Mouse (Mus musculus): Measurements from ENCODE around the gene Psmb4.
"Not testable (repeated sequence)": the region's sequence is repeated elsewhere in the genome, so short reads cannot be mapped to it uniquely, and the experiment has no call there.

Gene Psmb4

DNA sequence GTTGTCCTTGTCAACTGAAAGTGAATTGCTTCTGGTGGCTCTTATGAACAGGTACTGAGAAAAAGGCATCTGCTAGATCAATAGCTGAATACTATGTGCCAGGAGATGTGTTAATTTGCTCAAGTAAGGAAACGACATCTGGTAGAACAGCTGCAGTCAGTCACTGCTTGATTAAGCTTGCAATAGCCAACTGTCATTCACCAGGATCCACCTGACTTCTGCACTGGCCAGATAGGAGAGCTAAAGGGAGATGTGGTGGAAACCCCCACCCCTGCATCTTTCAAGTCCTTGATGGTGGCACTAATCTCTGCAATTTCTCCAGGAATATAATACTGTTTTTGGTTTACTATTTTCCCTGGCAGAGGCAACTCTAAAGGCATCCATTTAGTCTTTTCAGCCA lies 19.7 kb upstream of the Psmb4 start:
- DNase-seq (ENCODE audit: low spot score in 2 of 2) = no peak

DNA sequence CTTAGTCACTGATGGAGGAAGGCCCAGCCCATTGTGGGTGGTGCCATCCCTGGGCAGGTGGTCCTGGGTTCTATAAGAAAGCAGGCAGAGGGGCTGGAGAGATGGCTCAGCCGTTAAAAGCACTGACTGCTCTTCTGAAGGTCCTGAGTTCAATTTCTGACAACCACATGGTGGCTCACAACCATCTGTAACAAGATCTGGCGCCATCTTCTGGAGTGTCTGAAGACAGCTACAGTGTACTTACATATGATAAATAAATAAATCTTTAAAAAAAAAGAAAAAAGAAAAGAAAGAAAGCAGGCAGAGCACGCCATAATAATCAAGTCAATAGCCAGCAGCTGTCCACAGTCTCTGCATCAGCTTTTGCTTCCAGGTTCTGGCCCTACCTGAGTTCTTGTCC lies 18.0 kb upstream of the Psmb4 start:
- not testable (repeated sequence) for DNase-seq (ENCODE audit: low spot score in 2 of 2)

DNA sequence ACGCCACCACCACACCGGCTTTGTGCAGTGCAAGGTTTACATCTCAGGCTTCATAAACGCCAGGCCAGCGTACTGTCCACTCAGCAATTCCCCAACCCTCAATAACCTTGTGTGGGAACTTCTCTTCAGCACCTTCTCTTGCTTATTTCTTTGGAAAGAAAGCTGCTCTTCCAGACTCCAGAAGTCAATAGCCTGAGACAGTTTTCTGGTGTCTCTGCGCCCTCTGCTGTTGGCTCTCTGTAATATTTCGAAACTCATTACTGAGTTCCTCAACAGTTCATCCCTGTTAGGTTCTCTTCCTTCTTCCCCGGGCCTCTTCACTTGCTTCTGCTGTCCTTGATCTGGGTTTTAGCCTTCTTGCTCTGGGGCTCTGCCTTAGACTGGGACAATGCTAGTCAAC lies 16.0 kb upstream of the Psmb4 start:
- peak in 1 of 2 experiments; percentile 66 for DNase-seq (ENCODE audit: low spot score in 2 of 2)

DNA sequence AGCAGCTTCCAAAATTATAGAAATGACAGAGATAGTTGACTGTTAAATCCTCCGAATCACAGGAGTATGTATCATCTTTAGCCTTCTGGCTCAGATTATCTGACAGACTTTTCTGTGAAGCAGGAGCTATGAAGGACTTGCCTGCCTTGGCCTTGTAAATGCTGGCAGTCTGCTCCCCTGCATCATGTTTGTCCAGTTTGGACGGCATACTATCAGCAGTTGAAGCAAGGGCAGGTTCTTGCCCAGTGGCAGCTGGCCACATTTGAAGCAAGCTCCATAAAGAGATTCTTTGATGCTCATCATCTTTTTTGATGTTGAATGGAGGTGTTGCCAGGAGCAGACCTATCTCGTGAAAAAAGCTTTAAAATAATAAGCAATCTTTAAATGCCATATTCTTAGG lies 7.3 kb upstream of the Psmb4 start:
- no peak for DNase-seq (ENCODE audit: low spot score in 2 of 2)

DNA sequence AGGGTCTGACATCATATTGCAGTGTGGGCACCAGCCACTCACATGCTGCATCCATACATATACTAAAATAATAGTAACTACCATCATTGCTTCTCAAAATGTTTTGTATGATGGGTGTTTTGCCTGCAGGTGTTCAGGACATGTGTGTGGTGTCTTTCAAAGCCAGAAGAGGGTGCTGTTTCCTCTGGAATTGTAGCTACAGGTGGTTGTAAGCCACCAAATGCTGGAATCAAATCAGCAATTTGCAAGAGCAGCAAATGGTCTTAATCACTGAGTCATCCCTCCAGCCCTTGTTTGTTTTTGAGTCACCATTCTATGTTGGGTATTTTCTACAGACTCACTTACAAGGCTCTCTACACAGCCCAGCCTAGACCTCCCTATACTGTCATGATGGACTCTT lies 1.8 kb upstream of the Psmb4 start:
- no peak for DNase-seq (ENCODE audit: low spot score in 2 of 2)

DNA sequence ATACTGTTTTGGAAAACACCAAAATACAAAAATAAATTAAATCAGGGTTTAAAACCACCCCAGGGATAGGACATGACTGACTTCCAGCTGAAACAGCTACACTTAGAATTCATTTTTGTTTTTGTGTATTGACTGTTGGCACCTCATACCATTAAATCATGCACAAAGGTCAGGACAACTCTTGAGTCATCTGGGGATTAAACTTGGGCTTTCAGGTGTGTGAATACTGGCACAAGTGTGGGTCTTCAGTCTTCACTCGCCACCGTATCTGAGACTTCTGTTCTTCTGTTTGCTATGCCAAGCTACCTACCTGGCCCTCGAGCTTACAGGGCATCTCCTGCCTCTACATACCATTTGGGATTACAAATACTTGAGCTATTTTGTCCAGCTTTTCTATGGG lies 4.2 kb downstream of the Psmb4 start:
- DNase-seq (ENCODE audit: low spot score in 2 of 2) = no peak

DNA sequence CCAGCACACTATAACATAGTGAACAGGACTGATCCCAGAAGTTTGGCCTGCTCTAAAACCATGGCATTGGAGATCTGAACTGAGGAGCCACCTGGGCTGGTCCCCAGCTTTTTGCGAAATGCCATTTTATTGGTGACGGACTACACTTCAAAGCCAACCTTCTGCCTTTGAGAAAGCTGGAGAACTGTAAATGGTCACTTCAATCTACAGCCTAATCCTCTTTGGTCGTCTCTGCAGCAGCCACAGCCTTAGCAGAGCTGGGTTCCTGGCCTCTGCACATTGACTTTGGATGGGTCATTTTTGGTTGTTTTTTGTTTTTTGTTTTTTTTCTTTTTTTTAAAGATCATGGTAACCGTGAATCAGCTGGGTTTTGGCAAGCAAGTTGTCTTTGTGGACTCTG lies 4.9 kb downstream of the Psmb4 start:
- no peak for DNase-seq (ENCODE audit: low spot score in 2 of 2)

DNA sequence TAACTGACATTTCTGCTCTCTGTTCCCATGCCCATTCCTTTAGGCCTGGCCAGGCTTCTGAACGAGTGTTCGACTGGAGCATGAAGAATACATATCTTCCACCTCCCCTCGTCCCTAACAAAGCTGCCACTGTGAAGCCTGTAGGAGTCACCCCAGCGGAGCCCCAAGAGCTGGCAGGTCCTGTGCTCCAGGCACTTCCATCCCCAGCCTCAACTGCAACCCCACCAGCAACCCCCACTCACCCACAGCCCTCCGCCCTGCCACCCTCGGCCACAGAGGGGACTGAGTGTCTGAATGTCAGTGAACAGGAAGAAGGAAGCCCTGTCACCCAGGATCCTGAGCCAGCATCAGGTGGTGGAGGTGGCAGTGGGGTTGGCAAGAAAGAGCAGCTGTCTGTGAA lies 8.1 kb downstream of the Psmb4 start:
- no peak for DNase-seq (ENCODE audit: low spot score in 2 of 2)

DNA sequence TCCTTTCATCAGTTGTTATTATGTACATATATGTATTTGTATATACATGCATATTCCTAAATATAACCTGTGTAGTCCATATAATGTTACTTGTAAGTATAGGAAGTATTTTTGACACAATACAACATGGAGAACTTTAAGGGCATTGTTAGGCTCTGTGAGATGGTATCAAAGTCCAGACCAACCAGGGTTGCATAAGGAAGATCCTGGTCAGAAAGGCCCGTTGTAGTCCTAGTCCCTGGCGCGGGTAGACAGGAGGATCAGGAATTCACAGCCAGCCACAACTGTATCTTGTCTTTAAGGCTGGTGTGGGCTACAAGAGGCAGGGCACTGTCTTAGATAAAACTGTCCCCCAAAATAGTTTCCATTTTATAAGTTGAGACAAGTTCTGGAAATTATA lies 17.8 kb downstream of the Psmb4 start:
- DNase-seq (ENCODE audit: low spot score in 2 of 2) = no peak

DNA sequence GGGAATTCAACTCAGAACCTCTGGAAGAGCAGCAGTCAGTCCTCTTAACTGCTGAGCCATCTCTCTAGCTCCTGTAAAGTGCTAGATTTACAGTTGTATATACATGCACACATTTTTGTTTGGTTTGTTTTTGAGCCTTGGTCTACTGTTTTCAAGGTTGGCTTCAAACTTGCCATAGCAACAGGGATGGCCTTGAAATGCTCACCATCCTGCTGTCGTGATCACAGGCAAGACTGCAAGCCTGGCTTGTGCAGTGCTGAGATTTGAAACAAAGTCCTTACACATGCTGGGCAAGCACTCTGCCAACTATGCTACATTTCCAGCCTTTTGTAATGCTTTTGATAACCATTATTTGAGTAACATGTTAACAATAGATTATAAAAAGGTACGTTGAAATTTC lies 27.3 kb downstream of the Psmb4 start:
- DNase-seq (ENCODE audit: low spot score in 2 of 2) = no peak

DNA sequence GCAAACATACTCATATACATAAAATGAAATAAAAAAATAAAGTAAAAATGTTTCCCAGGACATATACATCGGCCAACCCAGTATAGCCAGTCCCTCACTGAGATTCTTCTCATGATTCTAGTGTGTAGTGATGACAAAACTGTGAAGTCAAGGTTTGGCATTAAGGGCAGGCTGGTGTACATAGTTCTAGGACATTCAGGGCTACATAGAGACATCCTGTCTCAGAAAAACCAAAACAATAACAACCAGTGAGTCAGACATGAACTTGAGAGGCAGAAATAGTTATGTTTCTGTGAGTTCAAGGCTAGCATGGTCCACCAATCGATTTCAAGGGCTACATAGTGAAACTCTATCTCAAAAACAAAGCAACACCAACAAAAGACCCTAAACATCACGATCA lies 34.5 kb downstream of the Psmb4 start:
- DNase-seq (ENCODE audit: low spot score in 2 of 2) = no peak

DNA sequence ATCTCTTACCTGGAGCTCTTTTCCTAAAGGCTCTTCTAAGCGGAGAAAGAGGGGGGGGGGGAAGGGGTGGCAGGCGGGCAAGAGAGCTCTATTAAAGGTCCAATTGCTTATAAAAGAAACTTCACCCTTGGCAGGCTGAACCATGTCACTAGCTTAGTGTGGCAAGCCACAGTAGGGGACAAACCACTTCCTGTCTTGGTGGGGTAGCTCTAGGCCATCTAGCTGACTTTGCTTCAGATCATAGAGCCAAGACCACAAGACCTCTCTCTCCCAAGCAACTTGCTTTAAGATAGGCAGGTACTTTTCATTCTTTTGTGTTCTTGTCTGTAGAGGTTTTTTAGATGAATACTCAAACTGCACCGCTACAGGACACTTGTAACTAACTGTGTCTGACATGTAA lies 35.0 kb downstream of the Psmb4 start:
- no peak for DNase-seq (ENCODE audit: low spot score in 2 of 2)

DNA sequence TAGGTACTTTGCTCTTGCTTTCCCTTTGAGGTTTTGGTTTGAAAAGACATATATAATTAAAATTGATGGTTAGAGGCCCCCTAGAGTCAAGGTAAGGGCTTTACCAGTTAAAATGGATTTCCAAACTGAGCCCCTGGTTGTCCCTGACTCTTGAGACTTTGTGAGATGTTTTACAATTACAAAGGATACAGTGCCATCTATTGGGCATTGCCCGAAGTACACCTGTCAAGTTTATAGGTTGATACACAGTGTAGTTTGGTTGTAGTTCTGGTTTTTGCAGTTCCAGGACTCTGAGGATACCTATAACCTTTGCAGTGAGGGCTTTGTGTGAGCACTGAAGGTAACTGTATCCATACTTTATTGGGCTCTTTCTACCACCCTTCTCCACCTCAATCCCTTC lies 37.4 kb downstream of the Psmb4 start:
- peak in 1 of 2 experiments; percentile 63 for DNase-seq (ENCODE audit: low spot score in 2 of 2)

DNA sequence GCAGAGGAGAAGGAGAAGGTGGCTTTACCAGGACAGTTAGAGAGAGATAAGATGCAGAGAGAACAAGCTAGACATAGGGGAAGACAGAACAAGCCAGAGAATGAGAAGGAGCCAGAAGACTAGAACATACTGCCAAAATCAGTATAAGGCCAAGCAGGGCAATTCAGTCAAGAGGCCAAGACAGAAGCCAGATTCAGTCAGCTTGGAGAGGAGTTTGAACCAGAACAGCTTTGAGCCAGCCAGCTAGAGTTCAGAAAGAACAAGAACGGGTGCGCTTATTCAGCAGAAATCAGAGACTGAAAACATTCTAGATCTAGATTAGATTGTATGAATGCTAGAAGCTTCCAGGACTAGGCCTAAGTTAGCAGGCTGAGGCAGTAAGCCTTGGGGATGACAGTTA lies 39.4 kb downstream of the Psmb4 start:
- DNase-seq (ENCODE audit: low spot score in 2 of 2) = no peak

DNA sequence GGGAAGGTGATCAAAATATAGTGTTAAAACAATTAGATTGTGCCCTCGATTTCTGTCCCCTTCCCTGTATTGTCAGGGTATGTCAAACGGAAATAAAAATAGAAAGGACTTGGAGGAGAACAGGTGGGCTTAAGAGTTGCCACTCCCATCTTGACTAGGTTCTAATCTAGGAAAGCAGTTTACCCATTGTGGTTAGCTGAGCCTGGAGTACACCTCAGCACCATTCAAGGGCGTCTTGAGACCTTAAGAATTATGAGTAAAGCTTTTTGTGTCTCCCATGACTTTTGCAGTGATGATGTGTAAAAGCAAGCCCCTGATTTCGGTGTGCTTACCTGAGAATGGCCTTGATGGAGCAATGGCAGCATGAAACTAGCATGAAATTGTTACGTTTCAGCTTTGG lies 47.7 kb downstream of the Psmb4 start:
- DNase-seq (ENCODE audit: low spot score in 2 of 2) = no peak

DNA sequence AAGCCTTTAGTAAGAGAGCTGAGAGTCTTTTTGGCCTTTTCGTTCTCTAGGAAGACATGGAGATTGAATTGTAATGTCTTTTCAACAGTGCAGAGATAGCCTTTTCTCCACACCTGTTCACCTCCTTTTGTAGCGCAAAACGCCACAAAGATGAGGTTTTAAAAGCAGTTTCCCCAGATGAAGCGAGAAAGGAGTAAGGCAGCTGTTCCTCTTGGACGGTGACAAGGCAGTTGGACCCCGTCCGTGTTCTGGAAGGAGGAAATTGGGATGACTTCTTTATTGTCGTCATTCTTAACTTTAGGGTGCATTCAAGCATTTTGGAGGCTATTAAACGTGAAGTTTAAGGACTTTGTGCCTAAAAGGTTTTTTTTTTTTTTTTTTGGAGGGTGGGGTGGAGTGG lies 48.1 kb downstream of the Psmb4 start:
- no peak for DNase-seq (ENCODE audit: low spot score in 2 of 2)

DNA sequence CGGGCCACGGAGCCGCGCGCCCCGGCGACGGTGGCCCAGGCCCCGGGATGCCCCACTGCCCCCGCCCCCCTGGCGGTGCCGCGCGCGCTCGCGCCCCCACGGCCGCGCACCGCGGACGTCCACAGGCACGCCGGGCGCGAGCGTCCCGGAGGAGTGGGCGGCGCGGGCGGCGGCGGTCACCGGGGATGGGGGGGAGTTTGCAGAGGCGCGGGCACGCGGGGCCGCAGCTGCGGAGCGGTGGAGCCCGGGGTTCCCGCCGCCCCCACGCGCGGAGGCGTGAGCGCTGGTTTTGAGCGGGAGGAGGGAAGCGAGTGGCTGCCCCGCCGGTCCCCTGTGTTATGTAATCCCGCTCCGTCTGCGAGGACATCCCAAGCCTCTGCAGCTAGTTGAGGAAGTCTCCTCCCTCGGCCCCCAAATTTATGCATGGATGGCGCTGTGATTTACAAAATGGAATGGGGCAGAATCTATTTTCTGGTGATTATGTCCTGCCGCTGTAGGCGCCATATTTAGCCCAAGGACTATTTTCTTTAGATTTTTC lies 48.7 kb downstream of the Psmb4 start:
- DNase-seq (ENCODE audit: low spot score in 2 of 2) = peak; percentile 80 to 86

DNA sequence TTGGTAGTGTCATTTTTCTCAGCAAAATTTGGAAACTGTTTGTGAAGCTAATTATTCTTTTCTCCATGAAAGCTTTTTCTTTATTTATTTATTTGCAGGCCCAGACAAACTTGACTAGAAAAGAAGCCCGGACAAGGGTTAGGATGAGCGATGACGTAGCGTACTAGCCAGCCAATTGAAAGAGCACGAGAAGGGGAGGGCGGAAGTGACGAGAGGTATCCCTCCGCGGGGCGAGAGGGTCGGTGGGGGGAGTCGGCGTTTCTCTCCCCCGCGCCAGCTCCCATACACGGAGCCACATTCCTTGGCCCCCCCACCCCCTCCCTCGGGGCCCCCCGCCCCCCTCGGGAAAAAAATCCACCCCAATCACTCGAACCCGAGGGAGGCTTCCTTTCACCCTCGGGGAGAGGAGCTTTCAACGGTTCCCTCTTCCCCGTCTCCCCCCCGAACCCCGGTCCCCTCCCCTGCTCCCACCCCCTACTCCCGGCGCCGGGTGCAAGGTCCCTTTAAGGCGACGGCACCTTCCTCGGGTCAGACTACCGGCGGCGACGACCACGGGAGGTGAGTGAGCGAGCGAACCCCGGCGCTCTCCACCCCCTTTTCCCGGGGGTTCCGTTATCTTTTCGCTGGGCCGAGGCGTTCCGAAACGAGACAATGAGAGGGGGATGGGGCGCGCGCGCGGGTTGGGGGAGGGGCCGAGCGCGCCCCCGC lies 49.4 kb downstream of the Psmb4 start, which contains the start of gene Pogz:
Pogz (plus strand) TSS at position 385 of the 708 bp plus-strand sequence.
- peak; percentile 93 for DNase-seq (ENCODE audit: low spot score in 2 of 2)

DNA sequence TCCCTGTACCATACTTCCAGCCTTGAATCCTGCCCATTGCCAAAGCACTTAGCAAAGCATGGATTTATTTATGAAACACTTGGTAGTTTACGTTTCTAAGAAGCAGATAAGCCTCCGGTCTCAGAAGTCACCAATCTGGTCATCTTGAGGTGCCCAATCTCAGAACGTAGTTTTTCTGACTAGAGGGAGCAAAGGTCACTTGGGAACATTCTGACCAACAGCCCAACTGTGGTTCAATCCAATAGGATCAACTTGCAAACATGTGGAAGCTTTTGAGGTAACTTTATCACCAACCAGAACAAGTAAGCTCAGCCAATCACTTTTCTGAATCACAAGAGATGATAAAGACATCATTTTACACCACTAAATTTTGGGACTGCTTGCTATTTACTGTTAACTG lies 51.4 kb downstream of the Psmb4 start:
- no peak for DNase-seq (ENCODE audit: low spot score in 2 of 2)

All from frontal cortex, postnatal 14 days (tissue).